Mouse (Mus musculus) myocyte (in vitro differentiated cells): ENCODE results near the gene Nos1.

ENCODE experiments used
- E2F4 ChIP-seq: IDR thresholded peaks from one replicate; pipeline ENCODE4 v1.6.1; 2011; ENCODE audit warnings: mild to moderate bottlenecking, control low read depth, moderate library complexity; ENCODE audit not compliant: insufficient read depth
- MAX ChIP-seq: IDR thresholded peaks from one replicate; pipeline ENCODE4 v1.6.1; 2011; ENCODE audit warnings: low read depth, mild to moderate bottlenecking, control low read depth
- MYOD1 ChIP-seq, 3 experiments: IDR thresholded peaks; one replicate each; pipeline ENCODE4 v1.6.1; 2011; ENCODE audit warnings: control low read depth in 2 of 3, low read depth in 2 of 3, mild to moderate bottlenecking in 2 of 3, moderate library complexity in 1 of 3; ENCODE audit not compliant: insufficient read length in 2 of 3, control insufficient read depth in 1 of 3
- POLR2A ChIP-seq: IDR thresholded peaks from one replicate; pipeline ENCODE4 v1.6.1; 2011; ENCODE audit warnings: low read depth, mild to moderate bottlenecking, control low read depth, moderate library complexity; ENCODE audit not compliant: insufficient read length
- POLR2AphosphoS2 ChIP-seq: IDR thresholded peaks from one replicate; pipeline ENCODE4 v1.6.1; 2011; ENCODE audit warnings: low read depth, control low read depth; ENCODE audit not compliant: insufficient read length
- SRF ChIP-seq: IDR thresholded peaks from one replicate; pipeline ENCODE4 v1.6.1; 2011; ENCODE audit warnings: low read depth; ENCODE audit not compliant: control insufficient read depth, insufficient read length
- TCF12 ChIP-seq: IDR thresholded peaks from one replicate; pipeline ENCODE4 v1.6.1; 2011; ENCODE audit warnings: mild to moderate bottlenecking, control low read depth; ENCODE audit not compliant: poor library complexity, insufficient read depth, severe bottlenecking
- USF1 ChIP-seq: IDR thresholded peaks from one replicate; pipeline ENCODE4 v1.6.1; 2011; ENCODE audit warnings: low read depth, mild to moderate bottlenecking, control low read depth, moderate library complexity

DNA sequence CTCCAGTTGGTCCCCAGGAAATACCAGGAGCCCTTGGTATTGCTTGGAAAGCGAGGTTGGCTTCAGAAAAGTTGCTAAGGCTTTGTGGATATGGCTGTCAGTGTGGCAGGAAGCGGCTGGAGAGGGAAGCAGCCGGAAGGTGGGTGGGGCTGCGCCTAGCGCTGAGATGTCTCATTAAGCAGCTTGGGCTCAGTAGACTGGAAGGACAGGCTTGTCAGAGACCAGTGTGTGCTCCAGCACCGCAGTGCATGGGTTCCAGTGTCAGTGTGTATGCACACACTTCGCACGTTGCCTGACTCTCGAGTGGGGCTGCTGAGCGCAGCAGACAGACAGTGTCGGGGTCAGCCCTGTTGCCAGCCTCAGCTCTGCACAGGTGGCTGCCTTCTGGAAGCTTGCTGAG is 218.8 kb downstream of the Nos1 start:
- no peak for TF ChIP-seq TCF12
- no peak for TF ChIP-seq POLR2AphosphoS2
- no peak for TF ChIP-seq POLR2A
- no peak for TF ChIP-seq MYOD1 (IDR thresholded peaks at IDR 0.05; ENCODE audit: control insufficient read depth in 1 of 3, insufficient read length in 2 of 3, low read depth in 2 of 3)
- TF ChIP-seq USF1, result no peak
- no peak for TF ChIP-seq SRF
- no peak for TF ChIP-seq MAX
- TF ChIP-seq E2F4, result no peak
